Mouse (Mus musculus) cerebellum, adult 2 months (tissue): Measurements from ENCODE around the gene Vps26b.

Experiments used
- CTCF ChIP-seq: fragments of 200-500 bp; IDR thresholded peaks from 2 replicates; pipeline ENCODE4 v1.5.1; 2011; ENCODE audit warnings: low read depth, mild to moderate bottlenecking, control low read depth, low read length, moderate library complexity, borderline replicate concordance; ENCODE audit not compliant: insufficient read depth
- POLR2A ChIP-seq: fragments of 200-500 bp; IDR thresholded peaks from 2 replicates; pipeline ENCODE4 v1.6.1; 2011; ENCODE audit warnings: low read length, control low read depth, borderline replicate concordance; ENCODE audit not compliant: insufficient read depth

- no peak for TF ChIP-seq CTCF
- no peak for TF ChIP-seq POLR2A
Observed at GRCm38 (mm10) chr9:27005231-27005630, 24.6 kb downstream of the Vps26b start.
